Mouse (Mus musculus): ENCODE measurements at regions not wholly inside any gene's neighbourhood (a gene's known extent, or its start where the extent isn't known, plus 50 kb on each side); places are given as distances from the start of the nearest gene placed in this dataset.
"Not testable (repeated sequence)": the region's sequence is repeated elsewhere in the genome, so short reads cannot be mapped to it uniquely, and the experiment has no call there.

GRCm38 (mm10) chr3:57073962-57074506, 227.8 kb downstream of the Tm4sf1 start:
- in situ Hi-C loops (cut with MboI; ENCODE audit: low pct_unique_long_range_greater_than_20kb in 1 of 2, low sequenced_read_pairs in 2 of 2, unreplicated experiment in 1 of 2): no loop called here

DNA sequence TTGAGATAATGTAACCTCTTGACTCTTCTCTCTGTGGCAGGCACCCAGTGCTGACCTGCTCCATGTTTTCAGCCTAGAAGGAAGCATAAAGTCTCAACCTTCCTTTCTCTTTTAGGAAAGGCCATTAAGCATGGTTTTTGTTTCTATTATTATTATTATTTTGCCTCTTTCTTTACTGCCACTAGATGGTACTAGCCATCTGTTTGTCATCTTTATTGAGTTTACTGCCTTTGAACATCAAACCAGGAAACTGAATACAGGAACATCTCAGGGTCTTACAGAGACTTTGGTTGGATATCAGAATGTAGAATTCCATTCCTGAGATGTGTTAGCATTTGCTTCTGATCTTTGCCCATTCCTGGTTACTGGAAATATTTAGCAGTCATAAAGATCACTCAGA, 268.8 kb downstream of the Tm4sf1 start:
- in situ Hi-C loops (cut with MboI; ENCODE audit: low pct_unique_long_range_greater_than_20kb in 1 of 2, low sequenced_read_pairs in 2 of 2, unreplicated experiment in 1 of 2): loop anchor here in 1 of 2 experiments (10.0 kb wide), 1 partner anchor 62 kb away; no protein-coding TSS in a partner anchor

GRCm38 (mm10) chr3:57018171-57018570, 283.6 kb downstream of the Tm4sf1 start:
- in situ Hi-C loops (cut with MboI; ENCODE audit: low pct_unique_long_range_greater_than_20kb in 1 of 2, low sequenced_read_pairs in 2 of 2, unreplicated experiment in 1 of 2): no loop called here

DNA sequence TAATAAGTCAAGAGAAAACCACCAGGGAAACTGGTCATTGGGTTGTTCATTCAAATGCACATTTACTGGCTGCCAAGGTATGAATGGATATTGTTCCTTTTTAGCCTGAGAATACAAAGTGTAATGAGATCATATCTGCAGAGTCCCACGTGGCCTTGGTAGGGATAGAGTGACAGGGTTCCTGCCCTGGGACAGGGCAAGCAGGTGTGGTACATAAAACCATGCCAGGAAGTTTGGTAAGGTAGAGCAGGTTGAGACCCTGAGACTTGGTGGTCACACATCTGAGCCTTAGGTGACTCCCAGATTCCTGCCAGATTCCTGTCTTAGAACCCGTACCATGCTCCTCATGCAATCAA, 320.5 kb downstream of the Tm4sf1 start:
- in situ Hi-C loops (cut with MboI; ENCODE audit: low pct_unique_long_range_greater_than_20kb in 1 of 2, low sequenced_read_pairs in 2 of 2, unreplicated experiment in 1 of 2): no loop called here

DNA sequence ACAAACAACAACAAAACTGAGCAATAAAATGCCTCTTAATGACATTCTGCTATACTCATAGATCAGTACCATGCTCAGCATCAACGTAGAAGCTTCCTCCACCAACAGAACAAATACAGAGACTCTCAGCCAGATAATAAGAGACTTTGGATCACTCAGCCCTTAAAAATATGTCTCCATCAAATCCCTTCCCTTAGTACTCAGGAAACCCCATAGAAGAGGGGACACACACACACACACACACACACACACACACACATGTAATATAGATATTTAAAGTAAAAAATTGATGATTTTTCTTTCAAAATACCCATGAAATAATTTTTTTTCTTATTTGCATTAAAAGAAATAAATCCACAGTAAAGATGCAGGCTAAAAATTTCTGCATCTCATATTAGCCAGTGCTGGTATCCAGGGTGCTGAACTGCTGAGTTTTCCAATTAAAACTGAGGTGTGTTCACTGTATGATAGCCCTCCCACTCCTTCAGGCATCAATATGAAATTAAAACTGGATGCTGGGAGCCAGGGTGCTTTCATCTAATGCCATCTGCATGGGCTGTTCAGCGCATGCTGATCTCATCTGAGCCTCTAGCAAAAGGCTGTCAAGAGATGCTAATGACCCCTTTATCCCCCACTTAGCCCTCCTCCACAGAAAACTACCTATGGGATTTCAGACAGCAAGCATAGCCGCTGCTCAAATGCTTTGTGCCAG, 321.0 kb downstream of the Tm4sf1 start:
- in situ Hi-C loops (cut with MboI; ENCODE audit: low pct_unique_long_range_greater_than_20kb in 1 of 2, low sequenced_read_pairs in 2 of 2, unreplicated experiment in 1 of 2): no loop called here

DNA sequence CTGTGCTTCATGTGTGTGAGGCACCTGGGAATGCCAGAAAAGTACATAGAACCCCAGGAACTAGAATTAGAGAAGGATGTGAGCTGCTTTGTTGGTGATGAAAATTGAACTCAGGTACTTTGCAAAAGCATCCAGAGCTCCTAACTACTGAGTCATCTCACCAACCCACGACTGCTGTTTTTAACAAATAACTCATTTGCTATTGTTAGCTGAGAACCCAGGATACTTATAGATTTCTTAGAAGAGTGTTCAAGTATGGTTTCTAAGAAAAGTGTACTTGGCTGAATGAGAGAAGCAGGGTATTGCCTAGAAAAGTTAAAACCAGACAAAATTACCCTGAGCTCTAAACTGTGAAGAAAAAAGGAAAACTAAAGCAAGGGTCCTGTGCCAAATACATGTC, 335.8 kb downstream of the Tm4sf1 start:
- in situ Hi-C loops (cut with MboI; ENCODE audit: low pct_unique_long_range_greater_than_20kb in 1 of 2, low sequenced_read_pairs in 2 of 2, unreplicated experiment in 1 of 2): no loop called here

DNA sequence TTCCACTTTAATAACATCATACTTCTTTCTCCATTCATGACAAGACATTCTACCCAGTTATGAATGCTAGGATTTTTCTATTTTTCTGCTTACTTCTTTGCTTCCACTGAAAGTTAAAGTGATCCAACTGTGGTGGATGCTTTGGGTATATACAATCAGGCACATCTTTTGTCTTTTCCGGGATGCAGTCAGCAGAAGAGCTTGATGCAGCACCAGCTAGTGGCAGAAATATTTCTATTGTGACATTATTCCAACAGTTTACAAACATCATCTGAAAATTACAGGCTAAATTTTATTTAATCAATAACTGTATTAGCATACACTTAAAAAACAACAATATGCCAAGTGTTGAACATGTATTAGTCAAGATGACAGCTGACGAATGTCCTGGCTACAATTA, 336.3 kb downstream of the Tm4sf1 start:
- in situ Hi-C loops (cut with MboI; ENCODE audit: low pct_unique_long_range_greater_than_20kb in 1 of 2, low sequenced_read_pairs in 2 of 2, unreplicated experiment in 1 of 2): no loop called here

GRCm38 (mm10) chr3:56964156-56964555, 337.6 kb downstream of the Tm4sf1 start:
- in situ Hi-C loops (cut with MboI; ENCODE audit: low pct_unique_long_range_greater_than_20kb in 1 of 2, low sequenced_read_pairs in 2 of 2, unreplicated experiment in 1 of 2): no loop called here

- in situ Hi-C loops (cut with MboI; ENCODE audit: low pct_unique_long_range_greater_than_20kb in 1 of 2, low sequenced_read_pairs in 2 of 2, unreplicated experiment in 1 of 2): no loop called here
Measured at GRCm38 (mm10) chr3:56963251-56963650, 338.5 kb downstream of the Tm4sf1 start.

- in situ Hi-C loops (cut with MboI; ENCODE audit: low pct_unique_long_range_greater_than_20kb in 1 of 2, low sequenced_read_pairs in 2 of 2, unreplicated experiment in 1 of 2): no loop called here
Measured at GRCm38 (mm10) chr3:56962248-56963013, 339.4 kb downstream of the Tm4sf1 start.

- in situ Hi-C loops (cut with MboI; ENCODE audit: low pct_unique_long_range_greater_than_20kb in 1 of 2, low sequenced_read_pairs in 2 of 2, unreplicated experiment in 1 of 2): no loop called here
Measured at GRCm38 (mm10) chr3:56956978-56957377, 344.8 kb downstream of the Tm4sf1 start.

DNA sequence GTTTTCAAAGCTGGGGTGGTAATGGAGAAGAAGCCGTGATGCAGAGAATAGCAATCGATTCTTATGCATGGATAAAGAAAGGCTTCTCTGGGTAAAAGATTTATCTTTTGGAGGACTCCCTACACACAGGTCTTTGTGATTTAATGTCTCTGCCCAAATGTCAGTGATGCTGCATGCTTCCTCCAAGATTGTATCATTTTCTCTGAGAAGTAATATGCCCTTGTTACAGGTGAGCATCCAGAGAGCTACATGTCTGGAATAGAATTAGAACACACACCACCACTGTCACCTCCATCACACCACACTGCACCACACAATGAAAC, 346.0 kb downstream of the Tm4sf1 start:
- in situ Hi-C loops (cut with MboI; ENCODE audit: low pct_unique_long_range_greater_than_20kb in 1 of 2, low sequenced_read_pairs in 2 of 2, unreplicated experiment in 1 of 2): no loop called here

DNA sequence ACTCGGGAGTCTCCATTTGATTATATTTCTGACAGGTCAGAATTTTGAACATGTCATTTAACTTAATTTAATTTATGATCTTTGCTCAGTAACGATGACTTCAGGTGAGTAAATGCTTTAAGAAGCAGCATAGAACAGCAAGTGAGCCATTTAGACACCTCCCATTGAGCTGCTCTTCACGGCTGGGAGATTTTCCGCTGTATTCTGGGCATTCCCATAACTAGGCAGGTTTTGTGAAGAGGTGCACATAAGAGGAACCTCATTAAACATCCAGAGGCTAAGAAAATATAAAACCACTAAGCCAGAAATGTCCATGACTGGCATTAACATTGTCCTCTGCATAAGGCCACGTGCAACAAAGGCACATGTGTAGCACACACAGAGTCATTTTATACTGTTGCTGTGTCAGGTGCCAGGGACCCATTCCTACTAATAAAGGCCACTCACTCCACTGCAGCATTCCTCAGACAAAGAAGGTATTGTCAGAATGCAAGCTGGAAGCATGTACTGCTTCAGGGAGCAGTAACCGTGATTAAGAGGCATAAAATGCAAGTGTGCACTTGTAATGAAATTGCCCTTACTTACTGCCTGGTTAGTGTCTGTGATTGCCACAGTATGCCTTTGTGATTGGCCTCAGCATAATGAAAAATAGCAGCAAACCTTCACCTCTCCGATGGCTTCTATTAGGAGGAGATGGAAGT, 346.5 kb downstream of the Tm4sf1 start:
- in situ Hi-C loops (cut with MboI; ENCODE audit: low pct_unique_long_range_greater_than_20kb in 1 of 2, low sequenced_read_pairs in 2 of 2, unreplicated experiment in 1 of 2): no loop called here

- in situ Hi-C loops (cut with MboI; ENCODE audit: low pct_unique_long_range_greater_than_20kb in 1 of 2, low sequenced_read_pairs in 2 of 2, unreplicated experiment in 1 of 2): not testable (repeated sequence)
Measured at GRCm38 (mm10) chr3:56942557-56942956, 359.2 kb downstream of the Tm4sf1 start.

GRCm38 (mm10) chr3:56928940-56929339, 372.8 kb downstream of the Tm4sf1 start:
- in situ Hi-C loops (cut with MboI; ENCODE audit: low pct_unique_long_range_greater_than_20kb in 1 of 2, low sequenced_read_pairs in 2 of 2, unreplicated experiment in 1 of 2): not testable (repeated sequence)

DNA sequence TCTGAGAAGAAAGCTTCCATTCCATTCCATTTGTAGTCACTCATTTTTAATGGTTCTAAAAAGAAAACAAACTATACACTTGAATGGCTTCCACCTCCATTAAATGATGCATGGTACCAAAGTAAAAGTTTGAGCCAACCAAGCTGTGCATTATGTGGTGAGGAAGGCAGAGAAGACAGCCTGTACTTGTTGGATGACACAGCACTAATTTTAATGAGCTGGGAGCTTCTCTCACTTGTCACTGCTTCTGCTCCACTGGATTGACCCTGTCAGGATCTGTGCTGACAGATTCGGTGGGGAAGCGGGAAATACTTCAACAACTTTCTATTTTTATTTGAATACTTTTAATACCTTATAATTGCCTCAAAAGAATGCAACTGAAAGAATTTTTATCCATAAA, 403.3 kb downstream of the Tm4sf1 start:
- in situ Hi-C loops (cut with MboI; ENCODE audit: low pct_unique_long_range_greater_than_20kb in 1 of 2, low sequenced_read_pairs in 2 of 2, unreplicated experiment in 1 of 2): no loop called here

DNA sequence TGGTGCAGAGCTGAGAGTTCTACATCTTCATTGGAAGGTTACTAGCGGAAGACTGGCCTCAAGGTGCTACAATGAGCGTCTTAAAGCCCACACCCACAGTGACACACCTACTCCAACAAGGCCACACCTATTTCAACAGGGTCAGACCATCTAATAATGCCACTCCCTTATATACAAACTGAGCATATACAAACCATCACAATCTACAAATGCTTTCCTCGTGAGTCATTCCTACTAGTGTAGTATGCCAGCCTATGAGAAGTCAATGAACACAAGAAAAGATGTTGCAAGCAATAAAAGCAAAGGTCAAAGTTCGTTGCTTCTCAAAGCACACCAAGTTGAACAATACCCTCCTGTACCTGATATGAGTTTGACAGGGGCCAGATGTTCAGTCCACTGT, 424.7 kb downstream of the Tm4sf1 start:
- in situ Hi-C loops (cut with MboI; ENCODE audit: low pct_unique_long_range_greater_than_20kb in 1 of 2, low sequenced_read_pairs in 2 of 2, unreplicated experiment in 1 of 2): no loop called here

DNA sequence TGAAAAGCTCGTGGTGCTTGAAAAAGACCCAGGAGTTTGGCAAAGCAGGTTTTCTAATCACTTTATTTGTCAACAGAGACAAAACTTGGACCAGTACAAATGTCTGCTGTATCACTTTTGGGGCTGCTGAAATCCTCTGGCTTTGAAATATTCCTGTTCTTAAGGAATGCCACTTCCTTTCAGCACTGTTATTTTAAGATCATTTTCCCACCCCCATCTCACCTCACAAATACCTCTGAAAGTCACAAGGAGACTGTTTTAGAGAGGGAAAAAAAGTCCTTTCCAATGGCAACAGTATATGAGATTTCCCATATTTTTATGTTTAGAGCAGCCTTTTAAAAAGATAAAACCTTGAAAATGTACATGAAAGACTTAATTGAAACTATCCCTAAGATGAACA, 438.2 kb downstream of the Tm4sf1 start:
- in situ Hi-C loops (cut with MboI; ENCODE audit: low pct_unique_long_range_greater_than_20kb in 1 of 2, low sequenced_read_pairs in 2 of 2, unreplicated experiment in 1 of 2): no loop called here

- in situ Hi-C loops (cut with MboI; ENCODE audit: low pct_unique_long_range_greater_than_20kb in 1 of 2, low sequenced_read_pairs in 2 of 2, unreplicated experiment in 1 of 2): no loop called here
Measured at GRCm38 (mm10) chr3:56859841-56860240, 441.9 kb downstream of the Tm4sf1 start.

GRCm38 (mm10) chr3:56845462-56845770, 456.4 kb downstream of the Tm4sf1 start:
- in situ Hi-C loops (cut with MboI; ENCODE audit: low pct_unique_long_range_greater_than_20kb in 1 of 2, low sequenced_read_pairs in 2 of 2, unreplicated experiment in 1 of 2): no loop called here
